Mouse (Mus musculus) thymus, postnatal 10 days (tissue): Measurements from ENCODE around the gene Klhl30.
A peak's percentile ranks its signal among the peaks of the same experiment; 100 is the strongest.

Experiments used
- DNase-seq, 2 experiments: peaks; one replicate each; pipeline ENCODE4 v3.0.0; 2021; ENCODE audit warnings: low spot score in 2 of 2

Klhl30 gene

GRCm38 (mm10) chr1:91364822-91365644 lies 14.2 kb downstream of the Klhl30 start:
- no peak for DNase-seq

- DNase-seq, result no peak
These were observed 15.0 kb downstream of the Klhl30 start for GRCm38 (mm10) chr1:91365816-91366214.

GRCm38 (mm10) chr1:91366215-91367108 lies 15.6 kb downstream of the Klhl30 start, which contains the start of gene Erfe:
Erfe (plus strand) TSS chr1:91366430.
- peak; percentile 49 to 82 for DNase-seq

- no peak for DNase-seq
These were observed 16.5 kb downstream of the Klhl30 start for GRCm38 (mm10) chr1:91367295-91367694.

- no peak for DNase-seq
These were observed 18.6 kb downstream of the Klhl30 start for GRCm38 (mm10) chr1:91369408-91369807.

- no peak for DNase-seq
These were observed 19.2 kb downstream of the Klhl30 start for GRCm38 (mm10) chr1:91370055-91370454.

GRCm38 (mm10) chr1:91373414-91373835 lies 22.6 kb downstream of the Klhl30 start:
- no peak for DNase-seq

- DNase-seq, result peak; percentile 32 to 73
These were observed 29.8 kb downstream of the Klhl30 start for GRCm38 (mm10) chr1:91380453-91381090.

- no peak for DNase-seq
These were observed 30.3 kb downstream of the Klhl30 start for GRCm38 (mm10) chr1:91381091-91381471.

- no peak for DNase-seq
These were observed 39.6 kb downstream of the Klhl30 start for GRCm38 (mm10) chr1:91390369-91390768.

GRCm38 (mm10) chr1:91397927-91398259 lies 47.1 kb downstream of the Klhl30 start:
- peak in 1 of 2 experiments; percentile 10 for DNase-seq

- peak; percentile 54 to 76 for DNase-seq
These were observed 47.6 kb downstream of the Klhl30 start, which contains the start of gene Ilkap for GRCm38 (mm10) chr1:91398260-91399062. Ilkap (minus strand) TSS chr1:91398815.

- DNase-seq, result no peak
These were observed 54.2 kb downstream of the Klhl30 start for GRCm38 (mm10) chr1:91404976-91405375.

GRCm38 (mm10) chr1:91405406-91406169 lies 54.8 kb downstream of the Klhl30 start:
- no peak for DNase-seq

- no peak for DNase-seq
These were observed 57.0 kb downstream of the Klhl30 start for GRCm38 (mm10) chr1:91407819-91408218.

GRCm38 (mm10) chr1:91411631-91412285 lies 60.9 kb downstream of the Klhl30 start:
- DNase-seq, result peak in 1 of 2 experiments; percentile 9
